Mouse (Mus musculus): ENCODE results near the gene Pnkd. TPM values are rescaled to one million over a fixed set of nuclear protein-coding genes. Genes with fewer than 3 reads are reported as not detected.
A peak's percentile ranks its signal among the peaks of the same experiment; 100 is the strongest.
"Not testable (repeated sequence)": the region's sequence is repeated elsewhere in the genome, so short reads cannot be mapped to it uniquely, and the experiment has no call there.

The Pnkd gene
- polyA plus RNA-seq, 1 experiment from 2014 or later, result 149 TPM

DNA sequence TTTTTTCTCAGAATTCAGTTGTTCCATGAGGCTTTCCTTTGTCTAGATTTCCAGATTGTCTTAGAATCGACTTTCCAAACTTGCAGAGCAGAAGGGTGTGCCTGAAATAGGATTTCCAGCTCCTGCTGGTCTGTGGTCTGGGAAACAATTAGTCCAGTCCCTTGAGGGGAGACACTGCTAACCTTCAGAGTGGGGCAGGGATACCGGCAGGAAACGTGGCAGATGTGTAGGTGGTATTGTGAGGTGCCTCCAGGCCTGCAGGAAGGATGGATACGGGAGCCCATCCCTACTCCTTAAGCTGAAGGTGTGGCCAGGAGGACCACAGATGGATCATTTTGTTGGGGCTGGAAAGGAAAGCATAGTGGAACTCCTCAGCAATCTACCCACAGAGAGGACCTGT, 50.3 kb downstream of the Pnkd start:
- 71% methylated on average over 4 of the region's 4 CpGs for WGBS

DNA sequence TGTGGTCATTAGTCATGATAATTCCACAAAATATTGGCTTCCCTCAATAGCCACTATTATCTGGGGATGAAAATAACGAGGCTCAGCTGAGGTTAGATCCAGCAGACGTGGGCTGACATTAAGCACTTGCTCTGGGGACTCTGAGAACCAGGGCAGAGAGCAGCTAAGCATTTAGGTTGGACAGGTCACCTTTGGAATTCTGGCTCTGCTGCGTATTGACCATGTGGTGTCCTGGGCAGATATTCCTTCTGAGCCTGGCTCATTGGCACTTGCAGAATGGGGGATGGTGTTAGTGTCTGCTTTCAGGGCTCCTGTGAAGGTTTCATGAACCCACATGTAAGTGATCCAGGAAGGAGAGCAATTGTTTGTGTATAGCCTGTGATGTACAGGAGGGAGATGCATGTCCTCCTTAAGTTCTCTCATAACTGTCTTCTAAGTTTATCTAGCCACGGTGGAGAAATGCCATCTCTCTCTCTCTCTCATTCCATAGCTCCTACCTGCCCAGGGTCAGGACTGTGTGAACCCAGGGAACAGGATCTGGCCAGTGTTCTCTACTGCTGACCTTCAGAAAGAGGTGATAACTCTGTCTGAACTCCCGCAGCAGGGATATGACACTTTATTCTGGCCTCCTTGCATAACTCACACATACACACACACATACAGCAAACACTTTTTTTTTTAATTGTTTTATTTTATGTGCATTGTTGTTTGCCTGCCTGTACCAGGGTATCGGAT, 50.9 kb downstream of the Pnkd start:
- H3K27ac ChIP-seq (ENCODE audit: low read length), result no peak overlapping the region
- WGBS, result 79% methylated on average over 6 of the region's 6 CpGs

More for the DNA sequence above, 50.3 kb downstream of the Pnkd start:
- H3K27me3 ChIP-seq (ENCODE audit: insufficient read depth, low read length), result no peaks in the 10 kb centered on the region
- no peak overlapping the region for H3K27ac ChIP-seq (ENCODE audit: low read length)
- H3K9me3 ChIP-seq (ENCODE audit: low read length), result no peaks in the 10 kb centered on the region
- H3K4me1 ChIP-seq (ENCODE audit: insufficient read depth, low read length), result peaks cover 34% of the 10 kb centered on the region
- no peak for ATAC-seq (ENCODE audit: low FRiP score, low TSS enrichment)
- H3K9ac ChIP-seq (replicated peaks; ENCODE audit: low read length), result no peak overlapping the region
- H3K4me3 ChIP-seq (ENCODE audit: low read length), result no peak overlapping the region
- no peak overlapping the region for H3K4me2 ChIP-seq (replicated peaks; ENCODE audit: low read depth, low read length)
- H3K36me3 ChIP-seq (ENCODE audit: insufficient read depth, low read length), result 0 out of 2 replicates have a peak, but pooled peaks cover 2% of the 10 kb centered on the region

DNA sequence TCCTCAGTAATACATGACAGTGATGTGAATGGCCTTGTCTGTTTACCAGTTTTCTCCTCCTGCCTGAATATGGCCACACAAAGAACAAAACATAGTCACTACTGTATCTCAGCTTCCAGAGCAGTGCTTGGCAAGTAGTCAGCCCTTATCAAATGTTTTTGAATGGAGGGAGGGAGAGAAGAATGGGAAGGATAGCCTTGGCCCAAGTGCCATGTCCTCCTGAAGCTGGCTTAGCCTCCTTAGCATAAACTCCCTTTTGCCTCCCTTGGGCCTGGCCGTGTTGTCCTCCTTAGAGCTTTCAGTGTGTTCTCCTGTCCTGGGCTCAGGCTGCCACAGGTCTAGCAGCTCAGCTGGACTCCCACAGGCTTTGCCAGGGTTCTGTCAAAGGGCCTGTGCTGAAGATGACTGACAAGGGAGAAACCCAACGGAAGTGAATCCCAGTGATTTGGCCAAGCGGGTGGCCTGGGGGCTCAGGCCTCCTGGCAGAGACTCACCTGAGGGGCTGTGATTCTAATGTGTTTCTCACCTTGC, 52.6 kb downstream of the Pnkd start:
- no peaks in the 10 kb centered on the region for H3K27me3 ChIP-seq (ENCODE audit: insufficient read depth, low read length)
- peaks cover 12% of the 10 kb centered on the region for H3K4me1 ChIP-seq (ENCODE audit: insufficient read depth, low read length)
- H3K9ac ChIP-seq (replicated peaks; ENCODE audit: low read length), result no peak overlapping the region
- 80% methylated on average over 3 of the region's 3 CpGs for WGBS
- H3K4me3 ChIP-seq (ENCODE audit: low read length), result no peak overlapping the region
- H3K9me3 ChIP-seq (ENCODE audit: low read length), result no peaks in the 10 kb centered on the region
- H3K36me3 ChIP-seq (ENCODE audit: insufficient read depth, low read length), result 0 out of 2 replicates have a peak, but pooled peaks cover 2% of the 10 kb centered on the region
- H3K4me2 ChIP-seq (replicated peaks; ENCODE audit: low read depth, low read length), result no peak overlapping the region
- H3K27ac ChIP-seq (ENCODE audit: low read length), result no peak overlapping the region
- no peak for ATAC-seq (ENCODE audit: low FRiP score, low TSS enrichment)

More for the DNA sequence above, 50.9 kb downstream of the Pnkd start:
- H3K9me3 ChIP-seq (ENCODE audit: low read length), result no peaks in the 10 kb centered on the region
- no peak overlapping the region for H3K4me2 ChIP-seq (replicated peaks; ENCODE audit: low read depth, low read length)
- H3K9ac ChIP-seq (replicated peaks; ENCODE audit: low read length), result no peak overlapping the region
- H3K4me3 ChIP-seq (ENCODE audit: low read length), result no peak overlapping the region
- H3K36me3 ChIP-seq (ENCODE audit: insufficient read depth, low read length), result 0 out of 2 replicates have a peak, but pooled peaks cover 2% of the 10 kb centered on the region
- H3K4me1 ChIP-seq (ENCODE audit: insufficient read depth, low read length), result peaks cover 28% of the 10 kb centered on the region
- no peaks in the 10 kb centered on the region for H3K27me3 ChIP-seq (ENCODE audit: insufficient read depth, low read length)
- ATAC-seq (ENCODE audit: low FRiP score, low TSS enrichment), result no peak

DNA sequence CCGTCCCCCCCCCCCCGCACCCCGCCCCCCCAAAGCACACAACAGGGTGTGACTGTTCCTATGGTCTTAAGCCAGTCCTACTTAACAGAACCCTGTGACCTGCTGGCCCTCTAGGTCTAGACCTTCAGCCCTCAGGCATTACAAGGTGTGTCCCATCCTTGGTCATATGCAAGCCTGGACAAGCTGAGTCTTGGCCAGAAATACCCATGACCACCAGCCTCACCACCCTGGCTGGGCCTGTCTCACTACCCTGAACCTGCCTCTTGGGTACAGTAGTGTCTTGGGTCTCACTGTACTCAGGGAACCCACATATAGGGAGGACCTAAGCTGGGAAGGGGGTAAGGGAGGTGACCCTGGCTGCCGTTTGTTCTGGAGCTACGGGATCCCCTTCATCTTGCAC, 53.3 kb downstream of the Pnkd start:
- no peak overlapping the region for H3K27ac ChIP-seq (ENCODE audit: low read length)
- no peaks in the 10 kb centered on the region for H3K27me3 ChIP-seq (ENCODE audit: insufficient read depth, low read length)
- H3K9me3 ChIP-seq (ENCODE audit: low read length), result no peaks in the 10 kb centered on the region
- H3K36me3 ChIP-seq (ENCODE audit: insufficient read depth, low read length), result 0 out of 2 replicates have a peak, but pooled peaks cover 2% of the 10 kb centered on the region
- no peak overlapping the region for H3K9ac ChIP-seq (replicated peaks; ENCODE audit: low read length)
- 79% methylated on average over 5 of the region's 5 CpGs for WGBS
- H3K4me2 ChIP-seq (replicated peaks; ENCODE audit: low read depth, low read length), result no peak overlapping the region
- H3K4me3 ChIP-seq (ENCODE audit: low read length), result no peak overlapping the region
- peaks cover 15% of the 10 kb centered on the region for H3K4me1 ChIP-seq (ENCODE audit: insufficient read depth, low read length)
- no peak for ATAC-seq (ENCODE audit: low FRiP score, low TSS enrichment)

DNA sequence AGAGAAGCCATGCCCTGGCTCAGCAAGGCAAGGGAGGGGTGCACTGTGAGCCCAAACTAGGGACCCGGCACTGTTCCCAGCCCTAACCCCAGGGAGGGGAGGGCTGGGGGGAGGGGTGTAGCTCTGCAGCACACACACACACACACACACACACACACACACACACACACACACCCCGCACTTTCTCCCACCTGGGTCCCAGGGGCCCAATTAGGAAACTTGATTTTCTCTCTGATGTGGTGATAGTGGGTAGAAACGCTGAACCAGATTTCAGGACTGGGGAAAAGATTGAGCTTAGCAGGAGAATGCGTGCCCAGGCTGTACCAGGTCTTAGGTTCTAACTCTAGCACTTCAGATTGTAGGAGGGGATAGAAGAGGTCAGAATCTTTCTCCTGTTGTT, 53.9 kb downstream of the Pnkd start:
- WGBS, result 59% methylated on average over 4 of the region's 4 CpGs

DNA sequence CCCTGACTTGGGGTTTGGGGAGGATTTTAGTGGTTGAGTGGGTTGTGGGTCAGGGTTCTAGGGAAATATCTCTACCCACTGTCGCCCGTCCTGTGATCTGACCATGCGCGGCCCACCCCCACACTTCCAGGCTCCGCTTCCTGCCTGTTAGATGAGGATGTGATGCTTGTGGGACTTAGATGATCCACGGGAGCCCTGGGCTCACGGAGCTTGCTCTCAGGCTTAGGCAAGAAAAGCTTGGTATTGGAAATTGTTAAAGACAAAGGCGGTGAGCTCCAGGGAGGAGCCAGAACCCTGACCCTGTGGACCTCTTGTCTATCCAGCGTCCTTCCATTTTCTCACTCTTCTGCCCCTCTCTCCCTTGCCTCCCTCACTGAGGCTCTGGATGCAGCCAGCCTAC, 55.2 kb downstream of the Pnkd start:
- H3K36me3 ChIP-seq (ENCODE audit: insufficient read depth, low read length), result 0 out of 2 replicates have a peak, but pooled peaks cover 2% of the 10 kb centered on the region
- H3K9ac ChIP-seq (replicated peaks; ENCODE audit: low read length), result no peak overlapping the region
- peaks cover 21% of the 10 kb centered on the region for H3K4me1 ChIP-seq (ENCODE audit: insufficient read depth, low read length)
- WGBS, result 81% methylated on average over 9 of the region's 9 CpGs
- no peak overlapping the region for H3K27ac ChIP-seq (ENCODE audit: low read length)
- H3K4me2 ChIP-seq (replicated peaks; ENCODE audit: low read depth, low read length), result no peak overlapping the region
- H3K9me3 ChIP-seq (ENCODE audit: low read length), result no peaks in the 10 kb centered on the region
- no peak for ATAC-seq (ENCODE audit: low FRiP score, low TSS enrichment)
- no peaks in the 10 kb centered on the region for H3K27me3 ChIP-seq (ENCODE audit: insufficient read depth, low read length)
- H3K4me3 ChIP-seq (ENCODE audit: low read length), result no peak overlapping the region

More for the DNA sequence above, 53.9 kb downstream of the Pnkd start:
- Histone ChIP-seq H3K4me3 (ENCODE audit: low read length) (no peak overlapping the region), H3K4me2 (replicated peaks; ENCODE audit: low read depth, low read length) (no peak overlapping the region), H3K4me1 (ENCODE audit: insufficient read depth, low read length) (peaks cover 14% of the 10 kb centered on the region), H3K36me3 (ENCODE audit: insufficient read depth, low read length) (0 out of 2 replicates have a peak, but pooled peaks cover 2% of the 10 kb centered on the region), H3K27me3 (ENCODE audit: insufficient read depth, low read length) (no peaks in the 10 kb centered on the region), H3K27ac (ENCODE audit: low read length) (no peak overlapping the region), H3K9me3 (ENCODE audit: low read length) (no peaks in the 10 kb centered on the region), H3K9ac (replicated peaks; ENCODE audit: low read length) (no peak overlapping the region)
- no peak for ATAC-seq (ENCODE audit: low FRiP score, low TSS enrichment)

DNA sequence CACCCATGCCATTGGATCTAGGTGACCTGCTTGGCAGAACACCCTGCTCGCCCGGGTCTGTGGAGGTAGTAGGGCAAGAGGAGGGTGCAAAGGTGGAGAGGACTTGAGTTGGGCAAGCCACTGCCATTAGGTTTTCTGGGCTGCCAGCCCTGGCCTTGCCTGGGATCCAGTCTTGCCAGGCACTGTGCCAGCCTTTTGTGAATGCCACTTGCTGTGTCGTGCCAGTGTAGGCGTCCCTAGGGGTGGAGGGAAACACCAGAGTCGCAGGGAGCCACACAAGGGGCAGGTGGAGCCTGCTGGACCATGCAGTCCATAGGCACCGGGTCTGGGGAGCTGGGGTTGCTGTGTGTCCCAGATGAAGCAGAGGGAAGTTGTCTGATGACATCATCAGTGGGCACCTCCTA, 55.6 kb downstream of the Pnkd start:
- peaks cover 21% of the 10 kb centered on the region for H3K4me1 ChIP-seq (ENCODE audit: insufficient read depth, low read length)
- no peak overlapping the region for H3K27ac ChIP-seq (ENCODE audit: low read length)
- no peak overlapping the region for H3K4me2 ChIP-seq (replicated peaks; ENCODE audit: low read depth, low read length)
- 0 out of 2 replicates have a peak, but pooled peaks cover 2% of the 10 kb centered on the region for H3K36me3 ChIP-seq (ENCODE audit: insufficient read depth, low read length)
- 91% methylated on average over 6 of the region's 6 CpGs for WGBS
- no peaks in the 10 kb centered on the region for H3K27me3 ChIP-seq (ENCODE audit: insufficient read depth, low read length)
- H3K9me3 ChIP-seq (ENCODE audit: low read length), result no peaks in the 10 kb centered on the region
- no peak overlapping the region for H3K4me3 ChIP-seq (ENCODE audit: low read length)
- no peak overlapping the region for H3K9ac ChIP-seq (replicated peaks; ENCODE audit: low read length)
- ATAC-seq (ENCODE audit: low FRiP score, low TSS enrichment), result no peak

DNA sequence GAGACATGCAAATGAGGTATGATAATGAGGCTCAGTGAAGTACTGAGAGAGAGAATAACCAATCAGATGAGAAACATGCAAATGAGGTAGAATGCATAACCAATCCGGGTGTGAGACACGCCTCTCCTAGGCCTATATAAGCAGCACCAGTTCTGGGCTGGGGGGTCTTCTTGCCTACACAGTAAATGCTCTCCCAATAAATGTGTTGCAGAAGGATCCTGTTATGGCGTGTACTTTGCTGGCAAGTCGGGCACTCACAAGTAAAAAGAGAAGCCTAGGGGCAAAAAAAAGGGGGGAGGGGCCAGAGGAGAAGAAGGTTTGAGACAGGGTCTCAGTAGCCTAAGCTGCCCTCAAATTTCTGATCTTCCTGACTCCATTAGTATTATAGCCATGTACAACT, 56.3 kb downstream of the Pnkd start:
- not testable (repeated sequence) for H3K4me3 ChIP-seq (ENCODE audit: low read length); H3K9me3 ChIP-seq (ENCODE audit: low read length); ATAC-seq (ENCODE audit: low FRiP score, low TSS enrichment); H3K9ac ChIP-seq (replicated peaks; ENCODE audit: low read length); H3K4me2 ChIP-seq (replicated peaks; ENCODE audit: low read depth, low read length); H3K27ac ChIP-seq (ENCODE audit: low read length); H3K36me3 ChIP-seq (ENCODE audit: insufficient read depth, low read length); H3K27me3 ChIP-seq (ENCODE audit: insufficient read depth, low read length)
- H3K4me1 ChIP-seq (ENCODE audit: insufficient read depth, low read length), result peaks cover 21% of the 10 kb centered on the region
- WGBS, result 91% methylated on average over 4 of the region's 4 CpGs

DNA sequence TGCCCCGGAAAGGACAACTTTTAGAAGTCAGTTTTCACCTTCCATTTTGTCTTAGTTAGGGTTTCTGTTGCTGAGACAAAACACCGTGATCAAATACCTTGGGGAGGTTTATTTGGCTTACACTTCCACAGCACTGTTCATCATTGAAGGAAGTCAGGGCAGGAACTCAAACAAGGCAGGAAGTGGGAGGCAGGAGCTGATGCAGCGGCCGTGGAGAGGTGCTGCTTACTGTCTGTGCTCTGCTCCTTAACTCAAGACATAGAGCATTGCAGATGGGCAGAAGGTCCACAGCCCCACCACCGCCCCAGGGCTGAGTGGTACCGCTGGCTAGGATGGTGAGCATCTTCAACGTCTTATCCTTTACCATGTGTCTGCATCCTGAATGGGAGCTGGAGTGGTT, 57.2 kb downstream of the Pnkd start:
- no peaks in the 10 kb centered on the region for H3K36me3 ChIP-seq (ENCODE audit: insufficient read depth, low read length)
- no peak overlapping the region for H3K4me3 ChIP-seq (ENCODE audit: low read length)
- H3K27me3 ChIP-seq (ENCODE audit: insufficient read depth, low read length), result no peaks in the 10 kb centered on the region
- no peak for ATAC-seq (ENCODE audit: low FRiP score, low TSS enrichment)
- no peak overlapping the region for H3K4me2 ChIP-seq (replicated peaks; ENCODE audit: low read depth, low read length)
- H3K4me1 ChIP-seq (ENCODE audit: insufficient read depth, low read length), result peaks cover 21% of the 10 kb centered on the region
- H3K27ac ChIP-seq (ENCODE audit: low read length), result no peak overlapping the region
- WGBS, result 75% methylated on average over 7 of the region's 7 CpGs
- H3K9ac ChIP-seq (replicated peaks; ENCODE audit: low read length), result no peak overlapping the region
- H3K9me3 ChIP-seq (ENCODE audit: low read length), result no peaks in the 10 kb centered on the region

DNA sequence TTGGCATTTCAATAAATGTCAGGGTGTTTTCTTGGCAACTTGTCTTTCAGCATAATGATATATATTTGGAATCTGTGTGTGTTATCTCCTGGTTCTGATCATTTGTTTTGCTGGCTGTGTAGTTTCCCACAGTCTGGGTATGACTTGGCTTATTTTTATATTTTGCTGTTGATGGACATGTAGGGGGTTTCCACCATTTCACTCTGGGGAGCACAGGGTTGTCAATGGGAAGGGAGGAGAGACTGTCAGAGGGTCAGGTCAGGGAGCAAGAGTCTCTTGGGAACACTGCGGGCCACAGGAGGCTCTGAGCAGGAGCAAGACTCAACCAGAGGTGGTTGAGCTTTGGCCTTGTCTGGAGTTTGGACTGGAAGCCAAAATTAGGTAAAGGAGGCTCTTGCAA, 57.6 kb downstream of the Pnkd start:
- Histone ChIP-seq H3K27ac (ENCODE audit: low read length) (peak overlapping the region; percentile 87), H3K9ac (replicated peaks; ENCODE audit: low read length) (no peak overlapping the region), H3K4me3 (ENCODE audit: low read length) (no peak overlapping the region), H3K4me1 (ENCODE audit: insufficient read depth, low read length) (peaks cover 21% of the 10 kb centered on the region), H3K27me3 (ENCODE audit: insufficient read depth, low read length) (no peaks in the 10 kb centered on the region), H3K9me3 (ENCODE audit: low read length) (no peaks in the 10 kb centered on the region), H3K4me2 (replicated peaks; ENCODE audit: low read depth, low read length) (no peak overlapping the region), H3K36me3 (ENCODE audit: insufficient read depth, low read length) (no peaks in the 10 kb centered on the region)
- no peak for ATAC-seq (ENCODE audit: low FRiP score, low TSS enrichment)
- WGBS, result 82% methylated on average over 1 of the region's 1 CpGs
